Mouse (Mus musculus): Measurements from ENCODE around the gene Acp4.

The Acp4 gene

GRCm38 (mm10) chr7:44262791-44263643, 5.8 kb upstream of the Acp4 start:
- 3% methylated on average over 34 of the region's 34 CpGs for WGBS

- 54% methylated on average over 5 of the region's 5 CpGs for WGBS
Observed at GRCm38 (mm10) chr7:44261147-44261546, 4.0 kb upstream of the Acp4 start, which contains the start of gene Gm15517. Gene Gm15517 (plus strand): TSS chr7:44261447.

- 79% methylated on average over 6 of the region's 6 CpGs for WGBS
Observed at GRCm38 (mm10) chr7:44260410-44260809, 3.2 kb upstream of the Acp4 start.

DNA sequence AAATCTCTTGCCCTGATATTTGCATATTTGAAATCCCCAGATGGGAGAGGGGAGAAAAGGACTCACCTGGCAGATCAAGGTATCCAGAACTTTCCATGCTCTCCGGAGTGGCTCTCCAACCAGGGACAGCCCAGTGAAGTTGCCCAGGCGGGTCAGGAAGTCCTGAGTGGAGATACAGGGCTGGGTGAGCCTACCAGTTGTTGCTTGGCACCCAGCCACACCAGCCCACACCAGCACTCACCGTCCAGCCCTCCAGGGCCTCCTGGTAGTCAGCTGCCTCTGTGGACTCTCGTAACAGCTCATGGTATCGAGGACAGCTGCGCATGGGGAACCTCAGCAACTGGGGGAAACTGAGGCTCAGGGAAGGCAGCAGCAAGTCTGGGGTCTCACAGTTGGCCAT, 2.2 kb downstream of the Acp4 start:
- WGBS: 76% methylated on average over 6 of the region's 6 CpGs

DNA sequence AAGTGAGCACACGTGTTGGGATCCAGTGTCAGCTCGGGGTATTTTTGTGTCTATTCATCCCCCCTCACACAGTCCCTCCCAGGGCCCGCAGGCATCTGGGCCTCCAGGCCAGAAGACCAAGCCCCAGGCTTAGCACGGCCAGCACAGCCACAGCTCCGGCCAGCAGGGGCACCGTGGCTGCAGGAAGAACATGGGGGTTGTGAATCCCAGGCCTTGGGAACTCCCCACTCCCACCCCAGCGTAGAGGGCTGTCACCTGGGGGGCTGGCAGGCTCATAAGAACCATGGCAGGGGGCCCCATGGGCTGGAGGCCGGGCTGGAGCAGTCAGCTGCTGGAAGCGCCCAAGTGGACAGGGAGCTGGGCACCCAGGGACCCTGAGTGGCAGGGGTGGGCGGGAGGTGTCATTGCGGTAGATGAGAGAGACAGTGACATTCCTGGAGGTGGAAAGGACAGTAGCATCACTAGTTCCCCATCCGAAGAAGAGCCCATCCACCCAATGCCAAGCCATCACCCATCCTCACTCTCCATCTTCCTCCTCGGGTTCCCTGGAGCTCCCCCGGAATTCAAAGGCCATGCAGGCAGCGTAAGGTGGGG, 4.1 kb downstream of the Acp4 start:
- WGBS: 63% methylated on average over 15 of the region's 15 CpGs

- WGBS: 85% methylated on average over 17 of the region's 17 CpGs
Observed at GRCm38 (mm10) chr7:44250732-44251275, 6.4 kb downstream of the Acp4 start.

DNA sequence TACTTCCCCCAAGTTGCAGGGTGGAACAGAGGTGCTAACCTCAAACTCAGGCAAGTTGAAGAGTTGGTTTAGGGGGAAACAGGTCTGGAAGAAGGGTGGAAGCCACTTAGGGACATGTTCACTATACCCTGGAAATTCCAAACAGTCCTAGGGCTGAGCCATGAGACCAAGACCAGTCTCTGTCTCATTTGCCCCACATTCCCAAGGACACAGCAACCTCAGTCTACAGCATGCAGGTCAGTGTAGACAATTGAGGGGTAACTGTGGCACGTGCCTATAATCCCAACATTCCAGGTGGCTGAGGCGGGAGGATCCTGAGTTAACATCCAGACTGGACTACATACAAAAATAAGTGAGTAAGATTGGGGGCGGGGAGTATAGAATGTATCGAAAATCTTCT, 7.9 kb downstream of the Acp4 start:
- WGBS: 85% methylated on average over 4 of the region's 4 CpGs

GRCm38 (mm10) chr7:44247971-44248370, 9.2 kb downstream of the Acp4 start:
- WGBS: 93% methylated on average over 2 of the region's 2 CpGs

GRCm38 (mm10) chr7:44246984-44247470, 10.2 kb downstream of the Acp4 start:
- under 1% methylated on average over 23 of the region's 23 CpGs for WGBS

DNA sequence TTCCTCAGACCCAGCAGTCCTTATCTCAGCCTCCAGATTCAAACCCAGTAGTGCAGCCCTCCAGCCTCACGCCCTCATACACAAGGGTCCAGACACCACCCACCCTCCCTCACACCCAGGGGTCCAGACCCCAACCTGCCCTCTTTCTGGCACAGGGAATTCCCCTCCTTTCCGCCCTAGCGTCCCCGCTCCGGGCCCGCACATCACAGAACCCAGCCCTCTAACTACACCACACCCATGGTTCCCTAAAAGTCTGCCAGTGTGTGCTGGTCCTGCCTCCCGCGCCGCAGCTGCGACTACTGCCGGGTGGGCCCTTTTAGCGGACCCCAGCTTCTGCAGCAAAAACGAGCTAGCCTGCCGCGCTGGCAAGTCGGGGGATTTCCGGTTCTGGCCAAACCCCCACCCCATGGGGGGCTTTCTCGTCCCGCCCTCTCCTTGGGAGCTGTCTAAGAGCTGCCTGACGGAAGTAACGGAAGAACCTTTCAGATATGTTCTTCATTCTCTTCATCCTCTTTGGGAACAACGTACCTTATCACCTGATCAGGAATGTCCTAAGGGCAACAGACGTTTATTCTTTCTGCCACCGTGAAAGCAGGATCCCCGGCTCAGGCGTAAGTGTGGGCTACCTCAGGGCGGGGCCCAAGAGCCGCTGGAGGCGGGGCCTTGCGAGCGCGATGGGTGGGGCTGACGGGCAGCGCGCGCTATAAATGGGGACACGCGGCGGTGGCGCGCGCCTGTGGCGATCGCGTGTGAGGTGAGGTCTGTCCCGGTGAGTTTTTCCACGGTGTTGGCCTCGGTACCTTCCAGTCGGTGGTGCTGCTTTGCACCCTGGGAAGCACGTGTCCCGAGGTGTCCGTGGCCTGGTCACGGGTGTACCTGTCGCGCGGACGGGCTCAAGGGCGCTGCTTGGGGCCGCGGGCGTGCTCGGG, 10.9 kb downstream of the Acp4 start, which contains the start of the genes 1700028J19Rik and 2410002F23Rik:
TSS of gene 1700028J19Rik (minus strand) at position 641 of the 929 bp plus-strand sequence.
TSS of gene 2410002F23Rik (plus strand) at position 668 of the 929 bp plus-strand sequence.
- WGBS: under 1% methylated on average over 62 of the region's 62 CpGs

DNA sequence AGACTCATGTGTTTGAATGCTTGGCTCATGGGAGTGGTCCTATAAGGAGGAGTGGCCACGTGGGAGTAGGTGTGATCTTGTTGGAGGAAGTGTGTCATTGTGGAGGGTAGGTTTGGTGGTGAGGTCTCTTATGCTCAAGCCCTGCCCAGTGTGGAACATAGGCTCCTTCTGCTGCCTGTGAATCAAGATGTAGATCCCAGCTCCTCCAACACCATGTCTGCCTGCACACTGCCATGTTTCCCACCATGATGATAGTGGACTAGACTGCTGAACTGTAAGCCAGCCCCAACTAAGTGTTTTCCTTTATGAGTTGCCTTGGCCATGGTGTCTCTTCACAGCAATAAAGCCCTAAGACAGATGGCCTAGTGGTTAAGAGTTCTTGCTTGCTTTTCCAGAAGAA, 13.1 kb downstream of the Acp4 start:
- WGBS: 65% methylated on average over 1 of the region's 1 CpGs

DNA sequence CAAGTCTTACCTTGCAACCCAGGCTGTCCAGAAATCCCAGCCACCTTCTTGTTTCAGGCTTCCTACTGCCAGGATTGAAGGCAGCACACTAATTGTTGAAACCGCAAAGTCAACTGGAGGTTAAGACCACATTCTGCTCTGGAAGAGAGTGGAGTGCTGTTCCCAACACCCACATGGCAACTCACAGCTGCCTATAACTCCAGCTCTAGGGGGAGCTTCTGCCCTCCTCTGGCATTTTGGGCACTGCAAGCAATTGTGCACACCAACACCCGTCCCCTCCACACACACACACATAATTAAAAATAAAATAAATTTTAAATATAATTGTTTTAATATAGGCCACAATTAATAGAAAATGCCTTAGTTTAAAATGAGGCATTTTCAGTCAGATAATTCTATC, 16.0 kb downstream of the Acp4 start:
- 47% methylated on average over 2 of the region's 2 CpGs for WGBS

- 52% methylated on average over 1 of the region's 1 CpGs for WGBS
Observed at GRCm38 (mm10) chr7:44240712-44241111, 16.5 kb downstream of the Acp4 start.

GRCm38 (mm10) chr7:44239913-44240312, 17.3 kb downstream of the Acp4 start:
- 55% methylated on average over 2 of the region's 2 CpGs for WGBS

DNA sequence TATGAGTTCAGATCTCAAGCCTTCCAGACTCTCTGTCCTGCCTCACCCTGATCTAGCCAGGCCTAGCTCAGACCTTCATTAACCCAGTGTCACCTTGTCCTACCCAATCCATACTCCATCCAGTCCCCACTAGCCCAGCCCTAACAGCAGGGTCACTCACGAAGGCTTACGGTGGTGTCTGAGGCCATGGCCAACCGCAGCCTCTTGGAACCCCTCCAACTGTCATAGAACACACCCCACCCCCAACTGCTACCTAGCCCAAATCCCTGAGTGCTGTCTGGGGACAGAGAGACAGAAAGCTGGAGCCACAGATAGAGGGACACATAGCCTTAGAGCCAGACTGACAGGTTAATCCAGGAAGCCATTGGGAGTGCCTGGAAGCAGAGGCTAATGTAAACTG, 21.3 kb downstream of the Acp4 start, which contains the start of gene Gm36864:
TSS of gene Gm36864 (plus strand) at position 269 of the 400 bp plus-strand sequence.
- WGBS: 83% methylated on average over 3 of the region's 3 CpGs

DNA sequence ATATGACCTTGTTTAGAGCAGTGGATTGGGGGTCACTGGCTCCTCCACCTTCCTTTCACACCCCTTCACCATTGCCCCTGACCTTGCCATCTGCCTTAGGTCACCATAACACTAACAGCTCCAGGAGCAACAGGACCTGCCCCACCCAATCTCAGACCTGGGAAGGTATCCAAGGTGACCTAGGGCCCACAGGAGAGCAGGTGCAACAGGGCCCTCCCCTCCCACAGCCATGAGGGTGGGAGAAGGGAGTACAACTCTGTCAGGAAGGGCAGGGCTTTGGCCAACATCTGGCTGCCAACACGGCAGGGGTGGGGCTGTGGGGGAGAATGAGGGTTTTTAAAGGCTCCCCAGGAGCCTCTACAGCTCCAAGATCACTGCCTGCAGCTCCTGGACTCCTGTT, 32.1 kb downstream of the Acp4 start, which contains the start of gene Klk1:
TSS of gene Klk1 (plus strand) at position 285 of the 400 bp plus-strand sequence.
- 53% methylated on average over 1 of the region's 1 CpGs for WGBS

- WGBS: 86% methylated on average over 6 of the region's 6 CpGs
Observed at GRCm38 (mm10) chr7:44222335-44222734, 34.8 kb downstream of the Acp4 start.

DNA sequence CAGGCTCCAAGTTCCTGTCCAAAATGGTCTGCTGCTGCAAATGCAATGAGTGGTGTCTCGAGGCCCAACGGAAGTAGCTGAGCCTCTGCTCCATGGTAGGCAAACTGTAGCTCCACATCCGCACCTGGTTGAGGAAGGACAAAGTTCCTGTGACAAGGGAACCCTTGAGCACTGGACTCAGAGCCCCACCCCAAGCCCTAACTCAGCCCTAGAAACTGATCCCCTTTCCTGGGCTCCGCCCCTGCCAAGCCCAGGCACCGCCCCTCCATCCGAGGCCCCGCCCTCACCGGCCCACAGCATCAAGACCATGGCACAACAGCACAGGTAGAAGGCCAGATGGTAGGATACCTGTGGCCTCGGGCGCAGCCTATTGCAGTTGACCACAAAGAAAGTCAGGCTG, 35.6 kb downstream of the Acp4 start:
- 77% methylated on average over 10 of the region's 10 CpGs for WGBS

DNA sequence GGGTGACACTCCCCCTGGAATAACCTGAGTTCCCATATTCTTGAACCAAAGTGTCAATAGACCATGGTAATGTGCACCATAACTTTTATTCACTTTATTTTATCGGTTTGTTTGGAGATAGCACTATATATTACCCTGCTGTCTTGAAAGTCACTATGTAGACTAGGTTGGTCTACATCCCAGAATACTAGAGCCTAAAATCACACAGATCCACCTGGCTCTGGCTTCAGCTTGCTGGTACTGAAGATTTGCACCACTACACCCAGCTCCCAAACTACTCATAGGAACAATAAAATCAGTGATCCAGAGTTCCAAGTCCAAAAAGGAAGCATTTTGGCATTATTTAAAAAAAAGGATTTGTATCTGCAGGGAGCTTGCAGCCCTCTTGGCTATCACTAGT, 41.5 kb downstream of the Acp4 start, which contains the start of gene Klk1b5:
TSS of gene Klk1b5 (plus strand) at position 301 of the 400 bp plus-strand sequence.
- WGBS: 82% methylated on average over 1 of the region's 1 CpGs

- WGBS: 86% methylated on average over 3 of the region's 3 CpGs
Observed at GRCm38 (mm10) chr7:44208307-44208706, 48.9 kb downstream of the Acp4 start.

- WGBS: 66% methylated on average over 3 of the region's 3 CpGs
Observed at GRCm38 (mm10) chr7:44207135-44207534, 50.0 kb downstream of the Acp4 start, which contains the start of gene Klk1b4. Gene Klk1b4 (plus strand): TSS chr7:44207435.
